ENCODE assay signal across 8 mouse cellular contexts in the genomic region with DNA sequence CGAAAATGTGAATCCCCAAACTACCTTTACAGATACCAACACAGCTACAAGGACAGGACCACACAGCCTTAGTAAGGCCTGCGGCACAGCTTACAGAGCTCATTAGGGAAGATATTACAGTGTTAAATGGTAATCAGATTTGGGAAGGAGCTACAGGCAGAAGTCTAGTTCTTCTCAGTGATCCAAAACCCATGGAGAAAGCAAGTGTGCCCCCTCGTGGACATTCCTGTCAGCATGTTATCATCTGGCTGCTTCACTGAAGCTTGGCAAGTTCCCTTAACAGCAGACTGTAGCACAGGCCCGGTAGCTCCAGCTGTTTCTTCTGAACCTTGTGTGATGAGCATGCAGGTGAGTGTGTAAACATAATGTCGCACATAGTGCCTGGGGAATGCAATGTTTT.
DNase-seq lines count a peak whose midpoint lies in the region; ATAC-seq and TF ChIP-seq lines count a peak whose summit lies in the region.

No protein-coding gene starts in this region.

- no peak overlapping the region for H3K4me2 ChIP-seq in liver, postnatal 0 days (ENCODE audit: low read depth, low read length)

- H3K36me3 ChIP-seq in liver, postnatal 0 days (replicated peaks; ENCODE audit: insufficient read depth, low read length), result no peaks in the 10 kb centered on the region

- no peaks in the 10 kb centered on the region for H3K4me1 ChIP-seq in liver, postnatal 0 days (ENCODE audit: insufficient read depth)

- TF ChIP-seq EP300 in liver, postnatal 0 days (IDR thresholded peaks at IDR 0.05; ENCODE audit: low read depth), result no peak

- DNase-seq in ES-CJ7 (ENCODE audit: low read depth, low spot score) (peak; percentile 79), adipocyte (ENCODE audit: low spot score) (peak; percentile 44)
- peak; percentile 91 to 96 for DNase-seq in cerebellum, postnatal 36 days
- peak; percentile 3 for DNase-seq in gastrocnemius, adult 8-10 months (ENCODE audit: low spot score in 2 of 2)
- DNase-seq in kidney, postnatal 4 days, result peak; percentile 89 to 90
- DNase-seq in liver, postnatal 0 days, result peak; percentile 44
- DNase-seq in retina, postnatal 1 day, result peak; percentile 74
- no peak for DNase-seq in T-cell, adult 2 months (ENCODE audit: low spot score)

- H3K4me3 ChIP-seq in liver, postnatal 0 days (ENCODE audit: low read depth, low read length), result no peak overlapping the region

- H3K27me3 ChIP-seq in liver, postnatal 0 days (ENCODE audit: insufficient read depth, low read length), result no peaks in the 10 kb centered on the region

- H3K27ac ChIP-seq in liver, postnatal 0 days (ENCODE audit: low read depth), result no peak overlapping the region

- TF ChIP-seq CTCF in liver, postnatal 0 days (IDR thresholded peaks at IDR 0.05; ENCODE audit: low read depth), result peak; percentile 60

- H3K9me3 ChIP-seq in liver, postnatal 0 days (ENCODE audit: low read length), result no peaks in the 10 kb centered on the region

- ATAC-seq in liver, postnatal 0 days, result no peak

- WGBS in liver, postnatal 0 days (ENCODE audit: insufficient replicate concordance), result 44% methylated on average over 5 of the region's 5 CpGs

- H3K9ac ChIP-seq in liver, postnatal 0 days (replicated peaks), result no peak overlapping the region
